Mouse (Mus musculus): Measurements from ENCODE around the gene Sap30l. TPM values are rescaled to one million over a fixed set of nuclear protein-coding genes. Genes with fewer than 3 reads are reported as not detected.
A peak's percentile ranks its signal among the peaks of the same experiment; 100 is the strongest.

Sap30l gene
- polyA plus RNA-seq, 1 experiment from 2014 or later, result 7.5 TPM

- ATAC-seq (replicated peaks; ENCODE audit: low FRiP score), result no peak
- H3K9ac ChIP-seq (ENCODE audit: low read depth, low read length), result no peak overlapping the region
Measured at GRCm38 (mm10) chr11:57787913-57788312, 13.5 kb upstream of the Sap30l start.

GRCm38 (mm10) chr11:57790866-57791535 lies 10.4 kb upstream of the Sap30l start:
- Histone ChIP-seq H3K4me2 (peak overlapping the region; percentile 41), H3K4me3 (ENCODE audit: low read depth, low read length) (0 out of 2 replicates have a peak overlapping the region, but pooled peaks have one; percentile 5), H3K27ac (ENCODE audit: low read depth, low read length) (no peak overlapping the region), H3K9ac (ENCODE audit: low read depth, low read length) (no peak overlapping the region), H3K4me1 (replicated peaks; ENCODE audit: control insufficient read depth, insufficient read depth, low read length) (no peaks in the 10 kb centered on the region), H3K27me3 (replicated peaks; ENCODE audit: control insufficient read depth, insufficient read depth, low read length) (no peaks in the 10 kb centered on the region), H3K36me3 (ENCODE audit: control insufficient read depth, insufficient read depth, low read length) (no peaks in the 10 kb centered on the region), H3K9me3 (ENCODE audit: control insufficient read depth, low read length) (no peaks in the 10 kb centered on the region)
- 29% methylated on average over 21 of the region's 21 CpGs for WGBS
- ATAC-seq (replicated peaks; ENCODE audit: low FRiP score) (0 out of 2 replicates have a peak, but pooled peaks have one; percentile 47), DNase-seq (ENCODE audit: low spot score) (no peak)

More at GRCm38 (mm10) chr11:57787913-57788312, 13.5 kb upstream of the Sap30l start:
- Histone ChIP-seq H3K9me3 (ENCODE audit: control insufficient read depth, low read length) (no peaks in the 10 kb centered on the region), H3K27me3 (replicated peaks; ENCODE audit: control insufficient read depth, insufficient read depth, low read length) (no peaks in the 10 kb centered on the region), H3K4me1 (replicated peaks; ENCODE audit: control insufficient read depth, insufficient read depth, low read length) (no peaks in the 10 kb centered on the region), H3K4me3 (ENCODE audit: low read depth, low read length) (no peak overlapping the region), H3K27ac (ENCODE audit: low read depth, low read length) (no peak overlapping the region), H3K36me3 (ENCODE audit: control insufficient read depth, insufficient read depth, low read length) (no peaks in the 10 kb centered on the region), H3K4me2 (no peak overlapping the region)
- DNase-seq (ENCODE audit: low spot score), result no peak
- 28% methylated on average over 3 of the region's 3 CpGs for WGBS

- H3K9ac ChIP-seq (ENCODE audit: low read depth, low read length), result no peak overlapping the region
- H3K4me1 ChIP-seq (replicated peaks; ENCODE audit: control insufficient read depth, insufficient read depth, low read length), result no peaks in the 10 kb centered on the region
- ATAC-seq (replicated peaks; ENCODE audit: low FRiP score) (no peak), DNase-seq (ENCODE audit: low spot score) (no peak)
- no peak overlapping the region for H3K27ac ChIP-seq (ENCODE audit: low read depth, low read length)
- no peak overlapping the region for H3K4me3 ChIP-seq (ENCODE audit: low read depth, low read length)
- H3K36me3 ChIP-seq (ENCODE audit: control insufficient read depth, insufficient read depth, low read length), result no peaks in the 10 kb centered on the region
- H3K9me3 ChIP-seq (ENCODE audit: control insufficient read depth, low read length), result no peaks in the 10 kb centered on the region
- H3K4me2 ChIP-seq, result no peak overlapping the region
- no peaks in the 10 kb centered on the region for H3K27me3 ChIP-seq (replicated peaks; ENCODE audit: control insufficient read depth, insufficient read depth, low read length)
- WGBS, result 61% methylated on average over 6 of the region's 6 CpGs
Measured at GRCm38 (mm10) chr11:57795086-57795485, 6.4 kb upstream of the Sap30l start.

- 79% methylated on average over 8 of the region's 9 CpGs for WGBS
- no peak overlapping the region for H3K4me2 ChIP-seq
- no peak overlapping the region for H3K27ac ChIP-seq (ENCODE audit: low read depth, low read length)
- H3K36me3 ChIP-seq (ENCODE audit: control insufficient read depth, insufficient read depth, low read length), result no peaks in the 10 kb centered on the region
- H3K4me3 ChIP-seq (ENCODE audit: low read depth, low read length), result no peak overlapping the region
- H3K4me1 ChIP-seq (replicated peaks; ENCODE audit: control insufficient read depth, insufficient read depth, low read length), result peaks cover 8% of the 10 kb centered on the region
- no peak overlapping the region for H3K9ac ChIP-seq (ENCODE audit: low read depth, low read length)
- ATAC-seq (replicated peaks; ENCODE audit: low FRiP score) (no peak), DNase-seq (ENCODE audit: low spot score) (no peak)
- H3K9me3 ChIP-seq (ENCODE audit: control insufficient read depth, low read length), result no peaks in the 10 kb centered on the region
- H3K27me3 ChIP-seq (replicated peaks; ENCODE audit: control insufficient read depth, insufficient read depth, low read length), result no peaks in the 10 kb centered on the region; the same call in 1 of the 2 replicates
Measured at GRCm38 (mm10) chr11:57797828-57798227, 3.6 kb upstream of the Sap30l start.

GRCm38 (mm10) chr11:57799456-57799855 lies 2.0 kb upstream of the Sap30l start:
- H3K27ac ChIP-seq (ENCODE audit: low read depth, low read length), result no peak overlapping the region
- no peaks in the 10 kb centered on the region for H3K36me3 ChIP-seq (ENCODE audit: control insufficient read depth, insufficient read depth, low read length)
- WGBS, result 84% methylated on average over 10 of the region's 10 CpGs
- H3K27me3 ChIP-seq (replicated peaks; ENCODE audit: control insufficient read depth, insufficient read depth, low read length), result no peaks in the 10 kb centered on the region; the same call in 1 of the 2 replicates
- DNase-seq (ENCODE audit: low spot score) (no peak), ATAC-seq (replicated peaks; ENCODE audit: low FRiP score) (no peak)
- no peak overlapping the region for H3K4me3 ChIP-seq (ENCODE audit: low read depth, low read length)
- H3K9me3 ChIP-seq (ENCODE audit: control insufficient read depth, low read length), result no peaks in the 10 kb centered on the region
- peaks cover 11% of the 10 kb centered on the region for H3K4me1 ChIP-seq (replicated peaks; ENCODE audit: control insufficient read depth, insufficient read depth, low read length)
- no peak overlapping the region for H3K9ac ChIP-seq (ENCODE audit: low read depth, low read length)
- H3K4me2 ChIP-seq, result no peak overlapping the region

GRCm38 (mm10) chr11:57800266-57800951 lies 1.0 kb upstream of the Sap30l start:
- H3K27me3 ChIP-seq (replicated peaks; ENCODE audit: control insufficient read depth, insufficient read depth, low read length), result no peaks in the 10 kb centered on the region; the same call in 1 of the 2 replicates

GRCm38 (mm10) chr11:57801766-57802510 lies 501 bp downstream of the Sap30l start:
- DNase-seq (ENCODE audit: low spot score), result peak; percentile 71
- WGBS, result under 1% methylated on average over 82 of the region's 85 CpGs

More at GRCm38 (mm10) chr11:57800266-57800951, 1.0 kb upstream of the Sap30l start:
- H3K9ac ChIP-seq (ENCODE audit: low read depth, low read length), result peak overlapping the region; percentile 84
- peak overlapping the region; percentile 87 for H3K4me3 ChIP-seq (ENCODE audit: low read depth, low read length)
- peak overlapping the region; percentile 99 for H3K4me2 ChIP-seq
- ATAC-seq (replicated peaks; ENCODE audit: low FRiP score) (no peak), DNase-seq (ENCODE audit: low spot score) (peak; percentile 64)
- H3K27ac ChIP-seq (ENCODE audit: low read depth, low read length), result peak overlapping the region; percentile 34; the same call in 1 of the 2 replicates
- 0 out of 2 replicates have a peak, but pooled peaks cover 2% of the 10 kb centered on the region for H3K36me3 ChIP-seq (ENCODE audit: control insufficient read depth, insufficient read depth, low read length)
- H3K9me3 ChIP-seq (ENCODE audit: control insufficient read depth, low read length), result no peaks in the 10 kb centered on the region
- WGBS, result 17% methylated on average over 22 of the region's 22 CpGs
- H3K4me1 ChIP-seq (replicated peaks; ENCODE audit: control insufficient read depth, insufficient read depth, low read length), result peaks cover 11% of the 10 kb centered on the region

GRCm38 (mm10) chr11:57802511-57802870 lies 1.1 kb downstream of the Sap30l start:
- DNase-seq (ENCODE audit: low spot score) (no peak), ATAC-seq (replicated peaks; ENCODE audit: low FRiP score) (no peak)
- Histone ChIP-seq H3K4me1 (replicated peaks; ENCODE audit: control insufficient read depth, insufficient read depth, low read length) (peaks cover 11% of the 10 kb centered on the region), H3K9ac (ENCODE audit: low read depth, low read length) (peak overlapping the region; percentile 84), H3K27me3 (replicated peaks; ENCODE audit: control insufficient read depth, insufficient read depth, low read length) (no peaks in the 10 kb centered on the region; the same call in 1 of the 2 replicates), H3K4me2 (peak overlapping the region; percentile 99), H3K27ac (ENCODE audit: low read depth, low read length) (no peak overlapping the region), H3K4me3 (ENCODE audit: low read depth, low read length) (peak overlapping the region; percentile 87), H3K36me3 (ENCODE audit: control insufficient read depth, insufficient read depth, low read length) (0 out of 2 replicates have a peak, but pooled peaks cover 3% of the 10 kb centered on the region), H3K9me3 (ENCODE audit: control insufficient read depth, low read length) (no peaks in the 10 kb centered on the region)
- WGBS, result 2% methylated on average over 18 of the region's 18 CpGs

More at GRCm38 (mm10) chr11:57801766-57802510, 501 bp downstream of the Sap30l start:
- peaks cover 11% of the 10 kb centered on the region for H3K4me1 ChIP-seq (replicated peaks; ENCODE audit: control insufficient read depth, insufficient read depth, low read length)
- peak overlapping the region; percentile 99 for H3K4me2 ChIP-seq
- peak; percentile 61 for ATAC-seq (replicated peaks; ENCODE audit: low FRiP score)
- no peaks in the 10 kb centered on the region; the same call in 1 of the 2 replicates for H3K27me3 ChIP-seq (replicated peaks; ENCODE audit: control insufficient read depth, insufficient read depth, low read length)
- H3K36me3 ChIP-seq (ENCODE audit: control insufficient read depth, insufficient read depth, low read length), result 0 out of 2 replicates have a peak, but pooled peaks cover 3% of the 10 kb centered on the region
- peak overlapping the region; percentile 49 for H3K27ac ChIP-seq (ENCODE audit: low read depth, low read length)
- no peaks in the 10 kb centered on the region for H3K9me3 ChIP-seq (ENCODE audit: control insufficient read depth, low read length)
- H3K4me3 ChIP-seq (ENCODE audit: low read depth, low read length), result peak overlapping the region; percentile 87
- peak overlapping the region; percentile 84 for H3K9ac ChIP-seq (ENCODE audit: low read depth, low read length)
